Mouse (Mus musculus): ENCODE measurements around the gene Gm21409.
"Not testable (repeated sequence)": the region's sequence is repeated elsewhere in the genome, so short reads cannot be mapped to it uniquely, and the experiment has no call there.

DNA sequence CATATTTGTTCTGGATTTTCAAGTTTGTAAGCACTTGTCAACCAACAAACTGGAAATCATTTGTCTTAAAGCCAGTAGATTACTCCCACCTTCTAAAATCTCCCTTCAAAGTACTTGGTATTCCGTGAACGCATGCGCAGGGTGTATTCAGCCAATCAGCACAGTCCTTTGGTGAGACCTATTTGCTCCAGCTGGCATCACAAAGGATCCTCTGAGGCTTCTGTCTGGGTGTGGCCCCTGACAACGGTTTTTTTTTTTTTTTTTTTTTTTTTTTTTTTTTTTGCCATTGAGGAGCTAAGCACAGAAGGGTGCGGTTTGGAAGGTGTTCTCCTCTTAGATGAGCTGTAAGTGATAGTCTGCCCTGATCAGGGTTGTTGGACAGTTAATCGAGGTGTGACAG lies at the start of gene Gm21409:
- not testable (repeated sequence) for TF ChIP-seq CTCF (IDR thresholded peaks at IDR 0.05; ENCODE audit: borderline replicate concordance, control insufficient read depth, extremely low read depth, insufficient read depth, low read length, poor library complexity); POLR2A (IDR thresholded peaks at IDR 0.05; ENCODE audit: control insufficient read depth, extremely low read depth, insufficient read depth, low read length, poor library complexity)
